Mouse (Mus musculus) liver, postnatal 0 days (tissue): ENCODE measurements around the gene 1110032F04Rik. TPM values are rescaled to one million over a fixed set of nuclear protein-coding genes. Genes with fewer than 3 reads are reported as not detected.

ENCODE experiments used
- ATAC-seq: fragments of 200-750 bp; cut with Nextera tagmentation; 2 replicates; pipeline ENCODE4 v1.8.0; 2017; ENCODE audit warnings: mild to moderate bottlenecking, moderate library complexity
- DNase-seq: peaks from one replicate; pipeline ENCODE4 v3.0.0-alpha.2; 2016
- H3K27ac ChIP-seq: fragments of 300-500 bp; sonication (generic); 2 replicates; pipeline ENCODE4 v1.5.1; 2014; ENCODE audit warnings: antibody characterized with exemption, moderate library complexity, mild to moderate bottlenecking, low read depth
- H3K27me3 ChIP-seq: fragments of 300-500 bp; sonication (generic); 2 replicates; pipeline ENCODE4 v1.6.1; 2014; ENCODE audit warnings: low read length, control low read depth, mixed read lengths; ENCODE audit not compliant: insufficient read depth
- H3K36me3 ChIP-seq: fragments of 300-500 bp; sonication (generic); replicated peaks from 2 replicates; pipeline ENCODE4 v1.6.1; 2014; ENCODE audit warnings: mild to moderate bottlenecking, control low read depth, low read length, moderate library complexity, mixed read lengths; ENCODE audit not compliant: insufficient read depth
- H3K4me1 ChIP-seq: fragments of 300-500 bp; sonication (generic); 2 replicates; pipeline ENCODE4 v1.6.1; 2014; ENCODE audit warnings: antibody characterized with exemption, mild to moderate bottlenecking, control low read depth; ENCODE audit not compliant: insufficient read depth
- H3K4me2 ChIP-seq: fragments of 300-500 bp; sonication (generic); 2 replicates; pipeline ENCODE4 v1.6.1; 2014; ENCODE audit warnings: low read depth, mild to moderate bottlenecking, low read length, moderate library complexity, mixed read lengths
- H3K4me3 ChIP-seq: fragments of 300-500 bp; sonication (generic); 2 replicates; pipeline ENCODE4 v1.5.1; 2014; ENCODE audit warnings: low read depth, low read length
- H3K9ac ChIP-seq: fragments of 300-500 bp; sonication (generic); replicated peaks from 2 replicates; pipeline ENCODE4 v1.6.1; 2014; ENCODE audit warnings: mild to moderate bottlenecking, moderate library complexity
- H3K9me3 ChIP-seq: fragments of 300-500 bp; sonication (generic); 2 replicates; pipeline ENCODE4 v1.6.1; 2016; ENCODE audit warnings: mild to moderate bottlenecking, control low read depth, low read length, mixed read lengths
- CTCF ChIP-seq: sonication (generic); IDR thresholded peaks from 2 replicates; pipeline ENCODE4 v1.5.1; 2016; ENCODE audit warnings: antibody characterized with exemption, low read depth
- EP300 ChIP-seq: IDR thresholded peaks from 2 replicates; pipeline ENCODE4 v1.6.1; 2016; ENCODE audit warnings: antibody characterized with exemption, low read depth, mild to moderate bottlenecking
- WGBS: fragments of 180-500 bp; shearing (Covaris S2); extraction: QIAGEN DNeasy Blood & Tissue Kit; methylation state at CpG from one replicate; pipeline ENCODE4 v1.1.7; 2014; ENCODE audit not compliant: insufficient replicate concordance; 5-methylcytosine and 5-hydroxymethylcytosine counted together
- polyA plus RNA-seq: library from polyadenylated mRNA; unstranded; fragments of >200 nt; fragmentation: Nextera tagmentation; extraction: Ambion mirVana; gene quantifications from 2 replicates; pipeline ENCODE4 v1.2.1, GENCODE M21; 2015

1110032F04Rik gene
- 0.39 and 0.56 TPM in 2 replicates for polyA plus RNA-seq

GRCm38 (mm10) chr3:68869211-68869690, at the start of gene 1110032F04Rik:
Gene 1110032F04Rik, plus strand, starts transcription at chr3:68869586.
- Histone ChIP-seq H3K9ac (no peak within 1 kb of the TSS; the same call in 1 of the 2 replicates), H3K4me1 (peaks cover 16% of the 10 kb centered on the region)
- WGBS, result under 1% methylated on average over 59 of the region's 62 CpGs

GRCm38 (mm10) chr3:68821406-68821805, 48.0 kb upstream of the 1110032F04Rik start:
- 72% methylated on average over 4 of the region's 4 CpGs for WGBS
- no peak overlapping the region for H3K27ac ChIP-seq
- H3K4me2 ChIP-seq, result no peak overlapping the region
- DNase-seq (no peak), ATAC-seq (no peak)
- no peaks in the 10 kb centered on the region for H3K4me1 ChIP-seq
- no peak for TF ChIP-seq EP300
- no peak for TF ChIP-seq CTCF
- H3K36me3 ChIP-seq, result no peaks in the 10 kb centered on the region
- H3K4me3 ChIP-seq, result no peak overlapping the region
- no peak overlapping the region for H3K9ac ChIP-seq
- H3K27me3 ChIP-seq, result no peaks in the 10 kb centered on the region
- no peaks in the 10 kb centered on the region for H3K9me3 ChIP-seq

More at GRCm38 (mm10) chr3:68869211-68869690, at the start of gene 1110032F04Rik:
- Histone ChIP-seq H3K4me3 (peak within 1 kb of the TSS; percentile 57), H3K36me3 (no peaks in the 10 kb centered on the region), H3K9me3 (no peaks in the 10 kb centered on the region), H3K27ac (no peak within 1 kb of the TSS), H3K27me3 (peaks cover 34% of the 10 kb centered on the region), H3K4me2 (peak within 1 kb of the TSS; percentile 93)
- DNase-seq (peak; percentile 27), ATAC-seq (peak; percentile 15; the same call in 1 of the 2 replicates)
- TF ChIP-seq CTCF, result no peak
- no peak for TF ChIP-seq EP300

GRCm38 (mm10) chr3:68821926-68822341, 47.5 kb upstream of the 1110032F04Rik start:
- Histone ChIP-seq H3K9ac (no peak overlapping the region), H3K9me3 (no peaks in the 10 kb centered on the region), H3K27ac (no peak overlapping the region), H3K27me3 (no peaks in the 10 kb centered on the region), H3K4me2 (no peak overlapping the region), H3K4me3 (no peak overlapping the region), H3K4me1 (no peaks in the 10 kb centered on the region), H3K36me3 (no peaks in the 10 kb centered on the region)
- DNase-seq, result no peak
- ATAC-seq, result no peak
- no peak for TF ChIP-seq CTCF
- 73% methylated on average over 5 of the region's 5 CpGs for WGBS

- ATAC-seq, result no peak
- Histone ChIP-seq H3K9me3 (no peaks in the 10 kb centered on the region), H3K27ac (no peak overlapping the region), H3K4me1 (no peaks in the 10 kb centered on the region), H3K4me3 (no peak overlapping the region), H3K4me2 (no peak overlapping the region), H3K36me3 (no peaks in the 10 kb centered on the region), H3K9ac (no peak overlapping the region), H3K27me3 (no peaks in the 10 kb centered on the region)
- no peak for DNase-seq
- TF ChIP-seq EP300 (no peak), CTCF (no peak)
- WGBS, result 72% methylated on average over 15 of the region's 15 CpGs
Measured at GRCm38 (mm10) chr3:68823876-68824764, 45.3 kb upstream of the 1110032F04Rik start.

- Histone ChIP-seq H3K4me3 (no peak overlapping the region), H3K27ac (no peak overlapping the region), H3K4me1 (no peaks in the 10 kb centered on the region), H3K36me3 (no peaks in the 10 kb centered on the region), H3K9ac (no peak overlapping the region), H3K9me3 (no peaks in the 10 kb centered on the region), H3K4me2 (no peak overlapping the region), H3K27me3 (no peaks in the 10 kb centered on the region)
- 46% methylated on average over 2 of the region's 2 CpGs for WGBS
- ATAC-seq, result no peak
- TF ChIP-seq CTCF, result no peak
- DNase-seq, result no peak
Measured at GRCm38 (mm10) chr3:68824765-68825090, 44.7 kb upstream of the 1110032F04Rik start.

GRCm38 (mm10) chr3:68825151-68825550, 44.2 kb upstream of the 1110032F04Rik start:
- no peaks in the 10 kb centered on the region for H3K36me3 ChIP-seq
- H3K9ac ChIP-seq, result no peak overlapping the region
- DNase-seq (no peak), ATAC-seq (no peak)
- H3K9me3 ChIP-seq, result no peaks in the 10 kb centered on the region
- 66% methylated on average over 8 of the region's 8 CpGs for WGBS
- H3K27me3 ChIP-seq, result no peaks in the 10 kb centered on the region
- H3K4me1 ChIP-seq, result no peaks in the 10 kb centered on the region
- H3K4me2 ChIP-seq, result no peak overlapping the region
- TF ChIP-seq EP300 (no peak), CTCF (no peak)
- H3K4me3 ChIP-seq, result no peak overlapping the region
- H3K27ac ChIP-seq, result no peak overlapping the region
